Mouse (Mus musculus): Measurements from ENCODE around the gene Kctd19. TPM values are rescaled to one million over a fixed set of nuclear protein-coding genes. Genes with fewer than 3 reads are reported as not detected.

Kctd19 gene
- total and polyA plus RNA-seq, 2 experiments from 2014 or later: 0.16 to 0.27 TPM

DNA sequence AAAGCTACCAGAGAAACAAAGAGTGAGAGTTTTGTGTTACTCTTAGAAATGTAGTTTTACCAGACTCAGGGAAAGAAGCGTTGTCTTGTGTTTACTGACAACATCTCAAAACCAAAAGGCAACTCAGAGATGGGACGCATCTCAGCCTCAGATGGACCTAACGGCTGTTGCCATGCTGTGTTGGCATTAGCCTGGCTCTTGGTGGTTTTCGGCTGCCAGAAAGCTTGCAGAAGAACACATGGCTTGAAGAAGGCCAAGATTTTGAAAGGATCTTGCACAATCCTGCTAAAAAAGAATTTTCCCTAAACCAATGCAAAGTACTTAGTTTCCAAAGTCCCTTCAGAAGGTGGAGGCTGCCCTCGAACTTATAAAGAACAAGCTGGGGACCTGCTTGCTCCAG lies 29.4 kb upstream of the Kctd19 start:
- no peak for TF ChIP-seq CTCF (IDR thresholded peaks at IDR 0.05)
- Histone ChIP-seq H3K4me3 (ENCODE audit: low read depth, low read length) (no peak overlapping the region), H3K4me2 (ENCODE audit: low read depth, low read length, poor library complexity, severe bottlenecking) (no peak overlapping the region), H3K4me1 (ENCODE audit: insufficient read depth, low read length) (peaks cover 10% of the 10 kb centered on the region), H3K27ac (ENCODE audit: low read depth, low read length) (no peak overlapping the region), H3K36me3 (ENCODE audit: insufficient read depth, low read length) (no peaks in the 10 kb centered on the region), H3K9me3 (ENCODE audit: low read length) (no peaks in the 10 kb centered on the region), H3K9ac (replicated peaks; ENCODE audit: low read length, poor library complexity, severe bottlenecking) (no peak overlapping the region), H3K27me3 (ENCODE audit: insufficient read depth, low read length) (no peaks in the 10 kb centered on the region)
- WGBS: 95% methylated on average over 5 of the region's 5 CpGs
- DNase-seq (ENCODE audit: low spot score): no peak
- no peak for ATAC-seq (ENCODE audit: low FRiP score)

GRCm38 (mm10) chr8:105441433-105441832 lies 28.1 kb upstream of the Kctd19 start:
- peak; percentile 58 for TF ChIP-seq CTCF (IDR thresholded peaks at IDR 0.05)
- H3K4me2 ChIP-seq (ENCODE audit: low read depth, low read length, poor library complexity, severe bottlenecking): no peak overlapping the region
- peaks cover 10% of the 10 kb centered on the region for H3K4me1 ChIP-seq (ENCODE audit: insufficient read depth, low read length)
- H3K27ac ChIP-seq (ENCODE audit: low read depth, low read length): no peak overlapping the region
- WGBS: 6% methylated on average over 6 of the region's 6 CpGs
- no peaks in the 10 kb centered on the region for H3K9me3 ChIP-seq (ENCODE audit: low read length)
- no peaks in the 10 kb centered on the region for H3K27me3 ChIP-seq (ENCODE audit: insufficient read depth, low read length)
- H3K4me3 ChIP-seq (ENCODE audit: low read depth, low read length): no peak overlapping the region
- DNase-seq (ENCODE audit: low spot score) (peak; percentile 46), ATAC-seq (ENCODE audit: low FRiP score) (no peak)
- H3K9ac ChIP-seq (replicated peaks; ENCODE audit: low read length, poor library complexity, severe bottlenecking): no peak overlapping the region
- no peaks in the 10 kb centered on the region for H3K36me3 ChIP-seq (ENCODE audit: insufficient read depth, low read length)

DNA sequence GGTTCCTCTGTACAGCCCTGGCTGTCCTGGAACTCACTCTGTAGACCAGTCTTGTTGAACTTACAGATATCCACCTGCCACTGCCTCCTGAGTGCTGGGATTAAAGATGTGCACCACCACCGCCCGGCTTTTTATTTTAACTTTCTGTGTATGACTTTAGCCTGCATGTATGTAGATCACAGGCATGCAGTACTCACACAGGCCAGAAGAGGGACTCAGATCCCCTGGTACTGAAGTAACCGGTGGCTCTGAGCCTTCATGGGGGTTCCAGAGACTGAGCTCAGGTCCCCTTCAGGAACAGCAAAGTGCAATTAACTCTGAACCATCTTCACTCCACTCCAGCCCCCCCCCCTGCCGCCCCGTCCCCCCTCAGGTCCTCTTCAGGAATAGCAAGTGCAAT lies 25.6 kb upstream of the Kctd19 start:
- H3K27ac ChIP-seq (ENCODE audit: low read depth, low read length): no peak overlapping the region

DNA sequence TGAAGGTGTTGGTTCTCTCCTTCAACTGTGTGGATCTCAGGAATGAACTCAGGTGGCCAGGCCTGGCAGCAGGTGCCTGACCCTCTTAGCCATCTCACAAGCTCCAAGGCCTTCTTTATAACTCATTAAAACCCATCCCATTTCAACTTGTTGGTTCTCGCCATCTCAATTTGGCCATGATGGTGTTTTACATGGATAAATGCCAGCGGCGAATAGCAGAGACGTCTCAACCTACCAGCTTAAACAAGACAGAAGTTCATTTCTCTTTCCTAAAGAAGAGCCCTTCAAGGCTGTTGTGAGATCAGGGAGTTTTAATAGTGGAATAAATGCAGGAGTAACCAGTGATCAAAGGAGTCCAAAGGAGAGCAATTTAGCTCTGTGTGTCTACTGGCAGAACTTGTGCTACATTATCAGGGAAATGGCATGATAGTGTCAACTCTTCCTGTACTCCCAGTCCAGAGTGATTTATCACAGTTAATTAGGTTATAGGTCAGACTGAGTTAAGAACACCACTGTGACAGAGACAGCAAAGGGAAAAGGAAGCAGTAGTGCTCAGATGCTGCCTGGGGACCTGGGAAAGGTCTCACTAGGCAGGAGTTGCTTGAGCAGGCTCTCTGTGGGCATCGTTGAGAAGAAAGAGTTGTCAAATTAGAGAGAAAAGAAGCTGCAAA lies 23.9 kb upstream of the Kctd19 start:
- DNase-seq (ENCODE audit: low spot score) (no peak), ATAC-seq (ENCODE audit: low FRiP score) (no peak)
- Histone ChIP-seq H3K4me2 (ENCODE audit: low read depth, low read length, poor library complexity, severe bottlenecking) (no peak overlapping the region), H3K27ac (ENCODE audit: low read depth, low read length) (no peak overlapping the region), H3K9me3 (ENCODE audit: low read length) (no peaks in the 10 kb centered on the region), H3K27me3 (ENCODE audit: insufficient read depth, low read length) (no peaks in the 10 kb centered on the region), H3K4me1 (ENCODE audit: insufficient read depth, low read length) (peaks cover 7% of the 10 kb centered on the region; the same call in 1 of the 2 replicates), H3K9ac (replicated peaks; ENCODE audit: low read length, poor library complexity, severe bottlenecking) (no peak overlapping the region), H3K4me3 (ENCODE audit: low read depth, low read length) (no peak overlapping the region), H3K36me3 (ENCODE audit: insufficient read depth, low read length) (no peaks in the 10 kb centered on the region)
- TF ChIP-seq CTCF (IDR thresholded peaks at IDR 0.05): no peak
- 85% methylated on average over 5 of the region's 5 CpGs for WGBS

More for the DNA sequence above, 25.6 kb upstream of the Kctd19 start:
- DNase-seq (ENCODE audit: low spot score) (peak; percentile 54), ATAC-seq (ENCODE audit: low FRiP score) (no peak)
- Histone ChIP-seq H3K4me1 (ENCODE audit: insufficient read depth, low read length) (no peaks in the 10 kb centered on the region), H3K4me2 (ENCODE audit: low read depth, low read length, poor library complexity, severe bottlenecking) (no peak overlapping the region), H3K27me3 (ENCODE audit: insufficient read depth, low read length) (no peaks in the 10 kb centered on the region), H3K9ac (replicated peaks; ENCODE audit: low read length, poor library complexity, severe bottlenecking) (no peak overlapping the region), H3K4me3 (ENCODE audit: low read depth, low read length) (no peak overlapping the region), H3K9me3 (ENCODE audit: low read length) (no peaks in the 10 kb centered on the region), H3K36me3 (ENCODE audit: insufficient read depth, low read length) (no peaks in the 10 kb centered on the region)
- 37% methylated on average over 5 of the region's 5 CpGs for WGBS
- TF ChIP-seq CTCF (IDR thresholded peaks at IDR 0.05): peak; percentile 51

GRCm38 (mm10) chr8:105436218-105436617 lies 22.9 kb upstream of the Kctd19 start:
- Histone ChIP-seq H3K36me3 (ENCODE audit: insufficient read depth, low read length) (no peaks in the 10 kb centered on the region), H3K4me3 (ENCODE audit: low read depth, low read length) (no peak overlapping the region), H3K4me1 (ENCODE audit: insufficient read depth, low read length) (peaks cover 7% of the 10 kb centered on the region; the same call in 1 of the 2 replicates), H3K4me2 (ENCODE audit: low read depth, low read length, poor library complexity, severe bottlenecking) (no peak overlapping the region), H3K9ac (replicated peaks; ENCODE audit: low read length, poor library complexity, severe bottlenecking) (no peak overlapping the region), H3K9me3 (ENCODE audit: low read length) (no peaks in the 10 kb centered on the region), H3K27me3 (ENCODE audit: insufficient read depth, low read length) (no peaks in the 10 kb centered on the region), H3K27ac (ENCODE audit: low read depth, low read length) (no peak overlapping the region)
- TF ChIP-seq CTCF (IDR thresholded peaks at IDR 0.05): no peak
- 67% methylated on average over 5 of the region's 5 CpGs for WGBS
- no peak for ATAC-seq (ENCODE audit: low FRiP score)
- no peak for DNase-seq (ENCODE audit: low spot score)

DNA sequence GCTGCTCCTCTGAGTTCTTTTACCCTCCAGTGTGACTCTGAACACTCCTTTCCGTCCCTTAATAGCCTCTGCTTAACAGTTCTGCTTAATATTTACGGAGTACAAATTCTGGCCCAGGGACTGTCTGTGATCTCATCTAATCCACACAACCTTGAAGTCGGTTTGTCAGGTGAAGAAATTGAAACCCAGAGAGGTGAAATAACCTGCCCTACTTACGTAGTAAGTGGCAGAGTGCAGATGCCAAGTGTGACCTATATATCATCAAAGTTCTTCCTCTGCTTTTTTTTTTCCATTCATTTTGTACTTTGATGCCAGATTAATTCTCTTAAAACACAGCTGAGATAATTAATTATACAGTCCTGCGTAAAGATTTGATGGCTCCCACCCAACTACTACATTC lies 20.8 kb upstream of the Kctd19 start:
- no peak for TF ChIP-seq CTCF (IDR thresholded peaks at IDR 0.05)
- 52% methylated on average over 5 of the region's 5 CpGs for WGBS
- DNase-seq (ENCODE audit: low spot score) (no peak), ATAC-seq (ENCODE audit: low FRiP score) (no peak)
- Histone ChIP-seq H3K9ac (replicated peaks; ENCODE audit: low read length, poor library complexity, severe bottlenecking) (no peak overlapping the region), H3K9me3 (ENCODE audit: low read length) (no peaks in the 10 kb centered on the region), H3K27me3 (ENCODE audit: insufficient read depth, low read length) (no peaks in the 10 kb centered on the region), H3K4me2 (ENCODE audit: low read depth, low read length, poor library complexity, severe bottlenecking) (no peak overlapping the region), H3K27ac (ENCODE audit: low read depth, low read length) (0 out of 2 replicates have a peak overlapping the region, but pooled peaks have one; percentile 1), H3K4me3 (ENCODE audit: low read depth, low read length) (no peak overlapping the region), H3K4me1 (ENCODE audit: insufficient read depth, low read length) (peaks cover 7% of the 10 kb centered on the region; the same call in 1 of the 2 replicates), H3K36me3 (ENCODE audit: insufficient read depth, low read length) (no peaks in the 10 kb centered on the region)

All from midbrain, postnatal 0 days (tissue).